Mouse (Mus musculus) testis, adult 2 months (tissue): ENCODE measurements around the gene Nup107. TPM values are rescaled to one million over a fixed set of nuclear protein-coding genes. Genes with fewer than 3 reads are reported as not detected.
"Not testable (repeated sequence)": the region's sequence is repeated elsewhere in the genome, so short reads cannot be mapped to it uniquely, and the experiment has no call there.

ENCODE experiments used
- H3K27ac ChIP-seq: fragments of 200-500 bp; 2 replicates; pipeline ENCODE4 v1.5.1; 2012; ENCODE audit warnings: low read depth, low read length; ENCODE audit not compliant: control insufficient read depth, insufficient read depth
- H3K27me3 ChIP-seq: fragments of 200-500 bp; 2 replicates; pipeline ENCODE4 v1.6.1; 2012; ENCODE audit warnings: mild to moderate bottlenecking, low read length, moderate library complexity; ENCODE audit not compliant: control insufficient read depth, insufficient read depth
- H3K36me3 ChIP-seq: fragments of 200-500 bp; 2 replicates; pipeline ENCODE4 v1.6.1; 2012; ENCODE audit warnings: mild to moderate bottlenecking, low read length; ENCODE audit not compliant: control insufficient read depth, insufficient read depth
- H3K4me1 ChIP-seq: fragments of 200-500 bp; 2 replicates; pipeline ENCODE4 v1.6.1; 2012; ENCODE audit warnings: low read length; ENCODE audit not compliant: control insufficient read depth, insufficient read depth
- H3K4me3 ChIP-seq: fragments of 200-500 bp; 2 replicates; pipeline ENCODE4 v1.5.1; 2012; ENCODE audit warnings: low read depth, mild to moderate bottlenecking, low read length, moderate library complexity, mixed read lengths; ENCODE audit not compliant: control insufficient read depth
- CTCF ChIP-seq: fragments of 200-500 bp; IDR thresholded peaks from 2 replicates; pipeline ENCODE4 v1.5.1; 2012; ENCODE audit warnings: low read depth, mild to moderate bottlenecking, inconsistent platforms, low read length, moderate library complexity; ENCODE audit not compliant: control insufficient read depth, insufficient read depth, insufficient replicate concordance
- POLR2A ChIP-seq: fragments of 200-500 bp; IDR thresholded peaks from 2 replicates; pipeline ENCODE4 v1.6.1; 2012; ENCODE audit warnings: low read depth, mild to moderate bottlenecking, inconsistent platforms, low read length, moderate library complexity; ENCODE audit not compliant: control insufficient read depth
- polyA plus RNA-seq: library from polyadenylated mRNA; depleted of rRNA; stranded (reverse); fragments of >200 nt; gene quantifications from 2 replicates; pipeline ENCODE4 v1.2.3, GENCODE M21; 2012

The Nup107 gene
- polyA plus RNA-seq, 1 experiment = 16.8 TPM

- no peaks in the 10 kb centered on the region for H3K27me3 ChIP-seq
- H3K36me3 ChIP-seq = peaks cover 2% of the 10 kb centered on the region; the same call in 1 of the 2 replicates
- no peaks in the 10 kb centered on the region for H3K4me1 ChIP-seq
- TF ChIP-seq CTCF (no peak), POLR2A (no peak)
- H3K27ac ChIP-seq = no peak overlapping the region
- no peak overlapping the region for H3K4me3 ChIP-seq
These were observed 54.2 kb downstream of the Nup107 start for GRCm38 (mm10) chr10:117738140-117738921.

- not testable (repeated sequence) for H3K4me3 ChIP-seq, H3K4me1 ChIP-seq, H3K27me3 ChIP-seq, H3K27ac ChIP-seq, H3K36me3 ChIP-seq
These were observed 55.0 kb downstream of the Nup107 start for GRCm38 (mm10) chr10:117737498-117737897.

GRCm38 (mm10) chr10:117737075-117737474 lies 55.4 kb downstream of the Nup107 start:
- Histone ChIP-seq H3K4me3 (no peak overlapping the region), H3K4me1 (no peaks in the 10 kb centered on the region), H3K36me3 (peaks cover 2% of the 10 kb centered on the region; the same call in 1 of the 2 replicates), H3K27ac (no peak overlapping the region), H3K27me3 (no peaks in the 10 kb centered on the region)
- TF ChIP-seq POLR2A = no peak
- no peak for TF ChIP-seq CTCF

DNA sequence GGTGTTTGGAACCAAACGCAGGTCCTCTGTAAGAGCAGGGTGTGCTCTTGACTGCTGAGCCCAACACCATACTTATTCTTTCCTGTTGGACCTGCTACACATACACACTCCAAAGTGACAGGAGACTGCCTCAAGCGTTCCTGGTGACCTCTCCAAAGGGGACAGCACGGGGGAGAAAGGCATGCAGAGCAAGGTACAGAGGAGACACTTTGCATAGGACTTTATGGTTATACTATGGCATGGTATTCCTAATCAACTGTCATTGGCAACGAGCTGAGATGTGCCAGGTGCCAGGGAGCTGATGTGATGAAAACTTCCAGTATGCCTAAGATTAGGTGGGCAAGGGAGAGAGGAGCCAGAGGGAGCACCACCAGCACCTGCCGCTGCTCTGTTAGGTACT lies 55.9 kb downstream of the Nup107 start:
- Histone ChIP-seq H3K27ac (no peak overlapping the region), H3K27me3 (no peaks in the 10 kb centered on the region), H3K36me3 (peaks cover 2% of the 10 kb centered on the region; the same call in 1 of the 2 replicates), H3K4me1 (no peaks in the 10 kb centered on the region), H3K4me3 (no peak overlapping the region)
- TF ChIP-seq POLR2A (no peak), CTCF (no peak)

GRCm38 (mm10) chr10:117735396-117735795 lies 57.1 kb downstream of the Nup107 start:
- H3K27me3 ChIP-seq, H3K4me3 ChIP-seq, H3K4me1 ChIP-seq, H3K27ac ChIP-seq, H3K36me3 ChIP-seq: not testable (repeated sequence)

DNA sequence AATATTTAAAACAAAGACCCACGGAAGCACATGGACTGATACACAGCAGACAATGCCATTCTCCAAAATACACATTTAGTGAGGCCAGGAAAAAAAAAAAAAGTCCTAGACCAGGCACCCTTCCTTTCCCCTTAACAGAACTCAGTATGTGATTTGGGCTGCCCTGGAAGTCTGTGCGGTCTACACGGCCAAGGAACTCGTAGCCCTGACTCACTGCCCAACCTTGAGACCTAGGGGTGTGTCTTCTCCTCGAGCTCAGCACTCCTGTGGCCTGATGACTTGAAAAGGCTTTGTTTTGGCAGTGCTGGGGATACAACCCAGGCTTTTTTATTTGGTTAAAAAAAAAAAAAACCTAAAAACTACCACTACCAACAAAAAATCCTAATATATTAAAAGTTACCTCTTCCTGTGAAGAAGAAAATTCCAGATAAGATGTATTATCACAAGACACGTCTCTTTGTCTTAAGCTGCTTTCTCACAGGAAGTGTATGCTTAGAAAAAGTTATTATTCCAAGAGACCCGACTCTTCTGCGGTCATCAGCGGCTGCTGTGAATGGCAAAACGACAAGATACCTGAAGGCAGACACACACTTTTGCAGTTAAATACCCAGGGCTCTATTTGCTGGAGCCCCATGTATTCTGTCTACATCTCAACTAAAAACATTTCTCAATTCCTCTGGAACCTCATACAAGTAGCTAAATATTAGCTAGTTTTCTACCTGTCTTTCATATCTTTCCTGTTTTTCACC lies 58.2 kb downstream of the Nup107 start:
- H3K27me3 ChIP-seq, H3K4me3 ChIP-seq, H3K36me3 ChIP-seq, H3K4me1 ChIP-seq, H3K27ac ChIP-seq: not testable (repeated sequence)

- not testable (repeated sequence) for H3K36me3 ChIP-seq, H3K27me3 ChIP-seq, H3K4me1 ChIP-seq, H3K27ac ChIP-seq, H3K4me3 ChIP-seq
These were observed 58.9 kb downstream of the Nup107 start for GRCm38 (mm10) chr10:117733626-117734025.
